Mouse (Mus musculus) stomach, embryonic 15.5 days (tissue): Measurements from ENCODE around the gene Tgfbr3l. TPM values are rescaled to one million over a fixed set of nuclear protein-coding genes. Genes with fewer than 3 reads are reported as not detected.

Source experiments
- ATAC-seq: fragments of 200-750 bp; cut with Nextera tagmentation; 2 replicates; pipeline ENCODE4 v1.8.0; 2017; ENCODE audit warnings: low read depth, moderate number of reproducible peaks, moderate TSS enrichment; ENCODE audit not compliant: insufficient read depth, low FRiP score
- H3K27ac ChIP-seq: fragments of 300-500 bp; sonication (generic); 2 replicates; pipeline ENCODE4 v1.5.1; 2015; ENCODE audit warnings: mild to moderate bottlenecking, inconsistent platforms
- H3K27me3 ChIP-seq: fragments of 300-500 bp; sonication (generic); replicated peaks from 2 replicates; pipeline ENCODE4 v1.6.1; 2015; ENCODE audit warnings: inconsistent platforms
- H3K36me3 ChIP-seq: fragments of 300-500 bp; sonication (generic); 2 replicates; pipeline ENCODE4 v1.6.1; 2015; ENCODE audit warnings: inconsistent platforms
- H3K4me1 ChIP-seq: fragments of 300-500 bp; sonication (generic); 2 replicates; pipeline ENCODE4 v1.6.1; 2015; ENCODE audit warnings: inconsistent platforms
- H3K4me2 ChIP-seq: fragments of 300-500 bp; sonication (generic); 2 replicates; pipeline ENCODE4 v1.6.1; 2015; ENCODE audit warnings: mild to moderate bottlenecking, inconsistent platforms
- H3K4me3 ChIP-seq: fragments of 300-500 bp; sonication (generic); replicated peaks from 2 replicates; pipeline ENCODE4 v1.5.1; 2015; ENCODE audit warnings: inconsistent platforms
- H3K9ac ChIP-seq: fragments of 300-500 bp; sonication (generic); 2 replicates; pipeline ENCODE4 v1.6.1; 2015; ENCODE audit warnings: inconsistent platforms
- H3K9me3 ChIP-seq: fragments of 300-500 bp; sonication (generic); 2 replicates; pipeline ENCODE4 v1.6.1; 2016; ENCODE audit warnings: inconsistent platforms
- WGBS: fragments of 180-500 bp; shearing (Covaris S2); methylation state at CpG from one replicate; pipeline ENCODE4 v1.1.7; 2015; 5-methylcytosine and 5-hydroxymethylcytosine counted together
- polyA plus RNA-seq: library from polyadenylated mRNA; unstranded; fragments of >200 nt; fragmentation: Nextera tagmentation; extraction: Ambion mirVana; gene quantifications from 2 replicates; pipeline ENCODE4 v1.2.1, GENCODE M21; 2015

Tgfbr3l gene
- polyA plus RNA-seq, 1 experiment from 2014 or later, result 5.9 TPM

- H3K9ac ChIP-seq, result no peak overlapping the region
- 90% methylated on average over 5 of the region's 5 CpGs for WGBS
- no peaks in the 10 kb centered on the region for H3K4me1 ChIP-seq
- no peak overlapping the region for H3K4me2 ChIP-seq
- no peaks in the 10 kb centered on the region for H3K27me3 ChIP-seq
- no peak overlapping the region for H3K27ac ChIP-seq
- peaks cover 55% of the 10 kb centered on the region for H3K36me3 ChIP-seq
- ATAC-seq, result no peak
- no peak overlapping the region for H3K4me3 ChIP-seq
- no peaks in the 10 kb centered on the region for H3K9me3 ChIP-seq
Observed at GRCm38 (mm10) chr8:4292738-4293137, 44.7 kb downstream of the Tgfbr3l start.

GRCm38 (mm10) chr8:4297822-4298221, 49.8 kb downstream of the Tgfbr3l start:
- no peak for ATAC-seq
- H3K36me3 ChIP-seq, result peaks cover 69% of the 10 kb centered on the region

More at GRCm38 (mm10) chr8:4297822-4298221, 49.8 kb downstream of the Tgfbr3l start:
- Histone ChIP-seq H3K4me1 (no peaks in the 10 kb centered on the region), H3K4me2 (no peak overlapping the region), H3K27ac (no peak overlapping the region), H3K9ac (no peak overlapping the region), H3K4me3 (no peak overlapping the region), H3K27me3 (no peaks in the 10 kb centered on the region), H3K9me3 (no peaks in the 10 kb centered on the region)
- 90% methylated on average over 4 of the region's 4 CpGs for WGBS

Other genes starting within 250 kb of the Tgfbr3l start
- 0.12 and 0.17 TPM in 2 replicates for gene Cd209f, start 142.4 kb upstream of the Tgfbr3l start, polyA plus RNA-seq
- gene Cd209g, start 114.1 kb upstream of the Tgfbr3l start, polyA plus RNA-seq, result not detected in 2 replicates
- gene Evi5l, start 81.6 kb upstream of the Tgfbr3l start, polyA plus RNA-seq, result 21.5 and 22.5 TPM in 2 replicates
- gene Prr36, start 30.8 kb upstream of the Tgfbr3l start, polyA plus RNA-seq, result 3.2 and 4.3 TPM in 2 replicates
- gene Lrrc8e, start 21.4 kb upstream of the Tgfbr3l start, polyA plus RNA-seq, result 4.3 and 4.6 TPM in 2 replicates
- 24.6 and 29.8 TPM in 2 replicates for gene Map2k7, start 9.5 kb upstream of the Tgfbr3l start, polyA plus RNA-seq
- gene Gm49320, start 9.3 kb upstream of the Tgfbr3l start, polyA plus RNA-seq, result 0.31 and 1.3 TPM in 2 replicates
- gene Snapc2, start 4.9 kb downstream of the Tgfbr3l start, polyA plus RNA-seq, result 50.8 and 51.6 TPM in 2 replicates
- gene Ctxn1, start 11.1 kb downstream of the Tgfbr3l start, polyA plus RNA-seq, result 80.2 and 83.6 TPM in 2 replicates
- 59.1 and 59.5 TPM in 2 replicates for gene Timm44, start 27.7 kb downstream of the Tgfbr3l start, polyA plus RNA-seq
- gene Ccl25, start 77.0 kb downstream of the Tgfbr3l start, polyA plus RNA-seq, result 22.7 and 29.9 TPM in 2 replicates
- gene Elavl1, start 77.2 kb downstream of the Tgfbr3l start, polyA plus RNA-seq, result 215 and 219 TPM in 2 replicates
- gene Cers4, start 244.8 kb downstream of the Tgfbr3l start, polyA plus RNA-seq, result 28.6 and 28.7 TPM in 2 replicates